Comparison of ENCODE assay signal across 21 mouse cellular contexts in the genomic region with DNA sequence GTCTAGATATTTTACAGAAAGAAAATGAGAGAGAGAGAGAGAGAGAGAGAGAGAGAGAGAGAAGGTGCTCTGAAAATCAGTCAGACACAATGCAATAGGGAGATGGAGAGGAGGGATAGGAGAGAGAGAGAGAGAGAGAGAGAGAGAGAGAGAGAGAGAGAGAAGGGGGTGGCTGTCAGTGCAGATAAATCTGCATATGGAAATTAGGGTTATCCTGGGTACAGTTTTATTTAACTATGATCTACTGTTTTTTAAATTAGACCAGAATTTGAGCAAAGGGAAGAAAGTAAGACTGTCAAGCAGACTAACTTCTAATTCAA.
DNase-seq lines count a peak whose midpoint lies in the region; ATAC-seq and TF ChIP-seq lines count a peak whose summit lies in the region.
"Had no signal": no experiment of that assay in that cellular context is flagged by ENCODE, and none has a peak within 500 bp of the region (broad histone marks: within the 10 kb centered on the region; RNA-seq: fewer than 3 reads in every experiment).

No protein-coding gene starts in this region.

- no peaks in the 10 kb centered on the region for H3K9me3 ChIP-seq in forebrain, embryonic 11.5 days (ENCODE audit: control insufficient read depth, low read length)
- H3K9me3 ChIP-seq in forebrain, postnatal 0 days (ENCODE audit: low read length): no peaks in the 10 kb centered on the region
- H3K9me3 ChIP-seq in hindbrain, postnatal 0 days (ENCODE audit: low read length): no peaks in the 10 kb centered on the region
- no peaks in the 10 kb centered on the region for H3K9me3 ChIP-seq in midbrain, postnatal 0 days (ENCODE audit: low read length)
- H3K9me3 ChIP-seq: heart, embryonic 15.5 days; limb, embryonic 15.5 days had no signal

- no peaks in the 10 kb centered on the region for H3K36me3 ChIP-seq in forebrain, embryonic 11.5 days (ENCODE audit: control insufficient read depth, insufficient read depth, low read length)
- H3K36me3 ChIP-seq in forebrain, postnatal 0 days (ENCODE audit: insufficient read depth): no peaks in the 10 kb centered on the region
- no peaks in the 10 kb centered on the region for H3K36me3 ChIP-seq in hindbrain, postnatal 0 days (ENCODE audit: insufficient read depth, low read length)
- H3K36me3 ChIP-seq in midbrain, postnatal 0 days (ENCODE audit: insufficient read depth, low read length): no peaks in the 10 kb centered on the region
- no peaks in the 10 kb centered on the region for H3K36me3 ChIP-seq in kidney, adult 2 months (ENCODE audit: control insufficient read depth, insufficient read depth, low read length)
- H3K36me3 ChIP-seq: heart, embryonic 15.5 days; limb, embryonic 15.5 days had no signal

- no peak overlapping the region for H3K4me3 ChIP-seq in forebrain, embryonic 11.5 days (ENCODE audit: low read depth, low read length)
- peak overlapping the region; percentile 39 for H3K4me3 ChIP-seq in forebrain, postnatal 0 days (ENCODE audit: low read depth, low read length)
- H3K4me3 ChIP-seq in hindbrain, postnatal 0 days (ENCODE audit: low read length): peak overlapping the region; percentile 20; the same call in 1 of the 2 replicates
- peak overlapping the region; percentile 37 for H3K4me3 ChIP-seq in midbrain, postnatal 0 days (ENCODE audit: low read depth, low read length)
- no peak overlapping the region for H3K4me3 ChIP-seq in kidney, adult 2 months (ENCODE audit: insufficient read depth, low read depth, low read length)
- H3K4me3 ChIP-seq: gastrocnemius, adult 2 months; heart, embryonic 15.5 days; limb, embryonic 15.5 days; megakaryocyte, embryonic 14.5 days had no signal

- no peak overlapping the region for H3K27ac ChIP-seq in forebrain, embryonic 11.5 days (ENCODE audit: low read depth, low read length)
- H3K27ac ChIP-seq in forebrain, postnatal 0 days (ENCODE audit: low read depth, low read length): peak overlapping the region; percentile 62; the same call in 1 of the 2 replicates
- H3K27ac ChIP-seq in hindbrain, postnatal 0 days: no peak overlapping the region
- H3K27ac ChIP-seq in midbrain, postnatal 0 days (ENCODE audit: low read depth, low read length): no peak overlapping the region
- no peak overlapping the region for H3K27ac ChIP-seq in kidney, adult 2 months (ENCODE audit: insufficient read depth, low read depth, low read length)
- H3K27ac ChIP-seq: gastrocnemius, adult 2 months; heart, embryonic 15.5 days; limb, embryonic 15.5 days; stomach, postnatal 0 days had no signal

- TF ChIP-seq CTCF in forebrain, postnatal 0 days (IDR thresholded peaks at IDR 0.05; ENCODE audit: low read depth): no peak
- no peak for TF ChIP-seq CTCF in hindbrain, postnatal 0 days (IDR thresholded peaks at IDR 0.05; ENCODE audit: low read depth)
- TF ChIP-seq CTCF in midbrain, postnatal 0 days (IDR thresholded peaks at IDR 0.05): no peak
- TF ChIP-seq CTCF in kidney, adult 2 months (conservative IDR thresholded peaks at IDR 0.05; ENCODE audit: insufficient read depth, insufficient read length, low read depth, low read length): no peak

- TF ChIP-seq POLR2A in kidney, adult 2 months (IDR thresholded peaks at IDR 0.05; ENCODE audit: low read depth, low read length): no peak

- DNase-seq in forebrain, embryonic 11.5 days (ENCODE audit: low spot score): no peak
- DNase-seq in forebrain, postnatal 0 days: no peak
- DNase-seq in hindbrain, postnatal 0 days (ENCODE audit: low spot score): no peak
- DNase-seq in midbrain, postnatal 0 days (ENCODE audit: low spot score): no peak
- DNase-seq in left cerebral cortex, adult 9 months (ENCODE audit: low spot score in 2 of 2): no peak
- DNase-seq in cerebellum, postnatal 10 days: no peak
- DNase-seq in gastrocnemius, postnatal 14 days: no peak
- no peak for DNase-seq in kidney, adult 2 months
- DNase-seq: gastrocnemius, adult 2 months; heart, adult 18-20 months; kidney, adult 18-20 months; kidney, postnatal 25 days; lung, postnatal 14 days; right cerebral cortex, postnatal 25 days; thymus, postnatal 25 days had no signal

- intact Hi-C loops in gastrocnemius, postnatal 14 days (cut with DNase I; ENCODE audit: low total_unique reads): no loop called here

- H3K27me3 ChIP-seq in forebrain, embryonic 11.5 days (ENCODE audit: control insufficient read depth, insufficient read depth, low read length): no peaks in the 10 kb centered on the region
- H3K27me3 ChIP-seq in forebrain, postnatal 0 days (ENCODE audit: insufficient read depth, low read length): no peaks in the 10 kb centered on the region
- H3K27me3 ChIP-seq in hindbrain, postnatal 0 days (ENCODE audit: insufficient read depth, low read length): no peaks in the 10 kb centered on the region
- no peaks in the 10 kb centered on the region for H3K27me3 ChIP-seq in midbrain, postnatal 0 days (ENCODE audit: insufficient read depth, low read length)
- H3K27me3 ChIP-seq in kidney, adult 2 months (replicated peaks; ENCODE audit: control insufficient read depth, insufficient read depth, low read length): no peaks in the 10 kb centered on the region
- H3K27me3 ChIP-seq: heart, embryonic 15.5 days; limb, embryonic 15.5 days; megakaryocyte, embryonic 14.5 days had no signal

- no peak for ATAC-seq in forebrain, embryonic 11.5 days (replicated peaks; ENCODE audit: low FRiP score)
- peak; percentile 65; the same call in 1 of the 2 replicates for ATAC-seq in forebrain, postnatal 0 days
- no peak for ATAC-seq in hindbrain, postnatal 0 days
- ATAC-seq in midbrain, postnatal 0 days (ENCODE audit: low FRiP score): 0 out of 2 replicates have a peak, but pooled peaks have one; percentile 38
- ATAC-seq: activated CD4-positive, CD25-positive, alpha-beta regulatory T cell, adult 4 months; Patski had no signal

- H3K4me2 ChIP-seq in forebrain, embryonic 11.5 days (ENCODE audit: low read depth, low read length, severe bottlenecking): peak overlapping the region; percentile 24; the same call in 1 of the 2 replicates
- peak overlapping the region; percentile 44 for H3K4me2 ChIP-seq in forebrain, postnatal 0 days (ENCODE audit: low read depth)
- H3K4me2 ChIP-seq in hindbrain, postnatal 0 days (ENCODE audit: low read depth, low read length): peak overlapping the region; percentile 44; the same call in 1 of the 2 replicates
- peak overlapping the region; percentile 41 for H3K4me2 ChIP-seq in midbrain, postnatal 0 days (ENCODE audit: low read depth, low read length, poor library complexity, severe bottlenecking)
- H3K4me2 ChIP-seq: heart, embryonic 15.5 days; limb, embryonic 15.5 days had no signal

- H3K4me1 ChIP-seq in forebrain, embryonic 11.5 days (replicated peaks; ENCODE audit: control insufficient read depth, insufficient read depth, low read length): no peaks in the 10 kb centered on the region
- H3K4me1 ChIP-seq in forebrain, postnatal 0 days (ENCODE audit: insufficient read depth): no peaks in the 10 kb centered on the region
- H3K4me1 ChIP-seq in hindbrain, postnatal 0 days (ENCODE audit: insufficient read depth, low read length): no peaks in the 10 kb centered on the region
- H3K4me1 ChIP-seq in midbrain, postnatal 0 days (ENCODE audit: insufficient read depth, low read length): no peaks in the 10 kb centered on the region
- H3K4me1 ChIP-seq in kidney, adult 2 months (ENCODE audit: control insufficient read depth, insufficient read depth, low read length): no peaks in the 10 kb centered on the region
- H3K4me1 ChIP-seq: heart, embryonic 15.5 days; limb, embryonic 15.5 days; megakaryocyte, embryonic 14.5 days had no signal

- no peak overlapping the region for H3K9ac ChIP-seq in forebrain, embryonic 11.5 days (ENCODE audit: low read length)
- peak overlapping the region; percentile 46 for H3K9ac ChIP-seq in forebrain, postnatal 0 days
- 0 out of 2 replicates have a peak overlapping the region, but pooled peaks have one; percentile 25 for H3K9ac ChIP-seq in hindbrain, postnatal 0 days (replicated peaks; ENCODE audit: low read length)
- H3K9ac ChIP-seq in midbrain, postnatal 0 days (replicated peaks; ENCODE audit: low read length, poor library complexity, severe bottlenecking): no peak overlapping the region
- H3K9ac ChIP-seq: heart, embryonic 15.5 days; limb, embryonic 15.5 days had no signal

Comparison
In these comparisons a context has a peak if more than half of its experiments do, and no peak if none do; other contexts are left out.
1. ATAC-seq: peak in forebrain, postnatal 0 days (single experiment) and midbrain, postnatal 0 days (single experiment); none in forebrain, embryonic 11.5 days (single experiment) and hindbrain, postnatal 0 days (single experiment).
2. H3K4me3 ChIP-seq: peak in forebrain, postnatal 0 days (single experiment), hindbrain, postnatal 0 days (single experiment) and midbrain, postnatal 0 days (single experiment); none in forebrain, embryonic 11.5 days (single experiment) and kidney, adult 2 months (single experiment).
3. H3K9ac ChIP-seq: peak in forebrain, postnatal 0 days (single experiment) and hindbrain, postnatal 0 days (single experiment); none in forebrain, embryonic 11.5 days (single experiment) and midbrain, postnatal 0 days (single experiment).
4. Peak in every context shown above with its lines, with median percentiles within 50 percentile points of each other: H3K4me2 ChIP-seq.